Comparison of ENCODE assay signal across 6 mouse cellular contexts in genomic region chr1:125390065-125390754, GRCm38 (mm10). TPM values are rescaled to one million over a fixed set of nuclear protein-coding genes. Genes with fewer than 3 reads are reported as not detected.
DNase-seq lines count a peak whose midpoint lies in the region; ATAC-seq and TF ChIP-seq lines count a peak whose summit lies in the region.
"Not testable (repeated sequence)": the region's sequence is repeated elsewhere in the genome, so short reads cannot be mapped to it uniquely, and the experiment has no call there.

No protein-coding gene starts in this region.

- not testable (repeated sequence) for H3K27me3 ChIP-seq in Patski

- POLR2A ChIA-PET in Patski (lab: Charles Lee): interaction anchor here (0.8 kb wide), 1 partner anchor 10 kb away, joined by 4 read pairs; no protein-coding TSS in a partner anchor

- CTCF ChIA-PET in Patski (lab: Charles Lee): interaction anchor here (1.3 kb wide), 1 partner anchor 10 kb away, joined by 3 read pairs; no protein-coding TSS in a partner anchor

- DNase-seq in Patski (ENCODE audit: low read depth, low spot score): not testable (repeated sequence)

- in situ Hi-C loops in Patski (cut with MboI; ENCODE audit: low pct_unique_long_range_greater_than_20kb): not testable (repeated sequence)

- not testable (repeated sequence) for TF ChIP-seq CTCF in Patski (IDR thresholded peaks at IDR 0.05)

- peak; percentile 23 for ATAC-seq in CD4-positive, CD25-positive, alpha-beta regulatory T cell, adult 4 months
- peak; percentile 18 for ATAC-seq in Patski
- ATAC-seq in common myeloid progenitor, adult 5-6 weeks (replicated peaks; ENCODE audit: low read depth, poor library complexity, severe bottlenecking): peak; percentile 51
- peak; percentile 57 for ATAC-seq in granulocyte monocyte progenitor cell, adult 5-6 weeks (replicated peaks; ENCODE audit: poor library complexity, severe bottlenecking)
- peak; percentile 41; the same call in 1 of the 2 replicates for ATAC-seq in megakaryocyte, adult 5-6 weeks (ENCODE audit: poor library complexity, severe bottlenecking)
- ATAC-seq in monocyte, adult 5-6 weeks (replicated peaks; ENCODE audit: insufficient number of reproducible peaks, low FRiP score, low TSS enrichment, poor library complexity, severe bottlenecking): peak; percentile 60; the same call in 1 of the 2 replicates

RNA-seq across cellular contexts. Expression of gene Actr3, which starts 45.3 kb away (rescaled TPM):
- polyA plus RNA-seq in CD4-positive, CD25-positive, alpha-beta regulatory T cell, adult 4 months (2017; shearing (Covaris generic)): 100 to 1,000 TPM; 428 to 528 TPM
- polyA plus RNA-seq in Patski (2021): 357 TPM
- total RNA-seq in common myeloid progenitor, adult 5-6 weeks (2017): 560 and 730 TPM in 2 replicates
- total RNA-seq in granulocyte monocyte progenitor cell, adult 5-6 weeks (2014; fragmentation: Nextera tagmentation): 426 TPM in 2 replicates
- 889 and 988 TPM in 2 replicates for total RNA-seq in granulocyte monocyte progenitor cell, adult 5-6 weeks (2017)
- total RNA-seq in megakaryocyte, adult 5-6 weeks (2015): 1,201 and 1,297 TPM in 2 replicates
- total RNA-seq in megakaryocyte, adult 5-6 weeks (2017): 1,894 and 2,105 TPM in 2 replicates
- 2,047 to 2,533 TPM (median 2,184 TPM) in 3 replicates for total RNA-seq in monocyte, adult 5-6 weeks (2017)
